Mouse (Mus musculus): ENCODE measurements around the gene Itga2. TPM values are rescaled to one million over a fixed set of nuclear protein-coding genes. Genes with fewer than 3 reads are reported as not detected.

Itga2 gene
- total RNA-seq, 4 experiments from 2014 or later: 0.17 to 0.97 (median 0.26) TPM

- DNase-seq (ENCODE audit: low spot score in 2 of 2): no peak
Observed at GRCm38 (mm10) chr13:114822871-114823270, 109.0 kb downstream of the Itga2 start.

- no peak for DNase-seq (ENCODE audit: low spot score in 2 of 2)
Observed at GRCm38 (mm10) chr13:114818513-114818912, 113.4 kb downstream of the Itga2 start.

GRCm38 (mm10) chr13:114817751-114818360 is 114.0 kb downstream of the Itga2 start, which contains the start of gene Mocs2:
Gene Mocs2, plus strand, starts transcription at chr13:114818236.
- DNase-seq (ENCODE audit: low spot score in 2 of 2): peak; percentile 77 to 89

- no peak for DNase-seq (ENCODE audit: low spot score in 2 of 2)
Observed at GRCm38 (mm10) chr13:114809624-114810210, 122.2 kb downstream of the Itga2 start.

GRCm38 (mm10) chr13:114802971-114803370 is 128.9 kb downstream of the Itga2 start:
- no peak for DNase-seq (ENCODE audit: low spot score in 2 of 2)

- DNase-seq (ENCODE audit: low spot score in 2 of 2): no peak
Observed at GRCm38 (mm10) chr13:114801857-114802256, 130.0 kb downstream of the Itga2 start.

GRCm38 (mm10) chr13:114793250-114794030 is 138.5 kb downstream of the Itga2 start:
- no peak for DNase-seq (ENCODE audit: low spot score in 2 of 2)

GRCm38 (mm10) chr13:114791511-114791910 is 140.4 kb downstream of the Itga2 start:
- DNase-seq (ENCODE audit: low spot score in 2 of 2): no peak

Other genes starting within 250 kb of the Itga2 start
- 10 to 100 TPM; 45.0 to 53.9 (median 49.2) TPM for gene Mocs2, start 113.9 kb downstream of the Itga2 start, total RNA-seq (2022)
- 10 to 100 TPM in 1 of 4 experiments, 1 to 10 TPM in 3; 7.9 to 10.0 (median 9.2) TPM for gene Pelo, start 158.1 kb upstream of the Itga2 start, total RNA-seq (2022)
- 1 to 10 TPM; 2.0 to 3.2 (median 2.3) TPM for gene Gm49395, start 169.8 kb upstream of the Itga2 start, total RNA-seq (2022)
- gene Itga1, start 169.9 kb upstream of the Itga2 start, total RNA-seq (2022): 1 to 10 TPM; 5.5 to 6.9 (median 6.5) TPM

Data from gastrocnemius, adult 8-10 months (tissue).